ENCODE assay signal across 17 mouse cellular contexts in the genomic region with DNA sequence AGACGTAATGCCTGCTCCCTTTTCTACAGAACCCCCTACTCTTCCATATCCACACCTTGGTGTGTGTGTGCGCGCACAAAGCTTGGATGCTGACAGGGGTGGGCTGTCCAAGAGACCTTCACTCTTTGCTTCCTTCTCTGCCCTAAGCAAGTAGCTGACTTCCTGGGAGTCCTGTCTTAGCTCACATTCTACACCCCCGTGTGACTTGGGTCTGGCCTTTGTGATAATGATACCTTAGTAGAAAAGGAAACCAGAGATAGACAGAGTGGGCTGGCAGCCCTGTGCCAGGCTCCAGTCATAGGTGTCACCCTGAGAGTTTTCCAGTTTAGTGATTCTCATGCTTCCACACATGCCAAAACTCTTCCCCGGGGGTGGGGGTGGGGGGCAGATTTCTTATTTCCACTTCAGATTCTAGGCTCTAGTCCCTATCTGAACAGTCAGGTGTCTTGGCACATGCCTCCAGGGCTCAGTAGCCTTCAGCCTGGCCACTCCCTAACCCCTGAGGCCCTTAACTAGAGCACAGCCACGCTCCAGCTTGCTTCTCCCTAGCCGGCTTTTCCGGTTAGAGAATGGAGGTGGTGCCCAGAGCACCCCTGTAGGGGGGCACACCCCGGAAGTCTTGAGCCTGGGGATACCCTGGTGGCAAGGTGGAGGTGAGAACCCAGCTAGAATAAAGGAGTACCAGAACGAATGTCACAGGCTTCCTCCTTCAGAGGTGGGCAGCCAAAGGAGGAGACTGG. TPM values are rescaled to one million over a fixed set of nuclear protein-coding genes. Genes with fewer than 3 reads are reported as not detected.
DNase-seq lines count a peak whose midpoint lies in the region; ATAC-seq and TF ChIP-seq lines count a peak whose summit lies in the region.
"Had no signal": no experiment of that assay in that cellular context is flagged by ENCODE, and none has a peak within 500 bp of the region (broad histone marks: within the 10 kb centered on the region; RNA-seq: fewer than 3 reads in every experiment).

No protein-coding gene starts in this region.

- no peaks in the 10 kb centered on the region for H3K79me2 ChIP-seq in MEL (ENCODE audit: control insufficient read depth, insufficient read depth, low read length, poor library complexity)

- DNase-seq in MEL (ENCODE audit: low read depth, low spot score): peak; percentile 28
- DNase-seq in lung, postnatal 4 days: peak; percentile 42 to 70
- no peak for DNase-seq in ovary, postnatal 36 days (ENCODE audit: low spot score)
- DNase-seq in left cerebral cortex, adult 18-20 months (ENCODE audit: low spot score in 2 of 2): no peak
- no peak for DNase-seq in hindbrain, embryonic 10.5 days (ENCODE audit: low spot score)
- DNase-seq: B cell, adult 2 months; cerebellum, adult 11 months; gastrocnemius, postnatal 14 days; heart, postnatal 36 days; thymus, postnatal 25 days had no signal

- peak; percentile 36 to 54; a peak in 2 of 4 replicates for TF ChIP-seq EP300 in MEL (IDR thresholded peaks at IDR 0.05; ENCODE audit: low read depth in 1 of 2, low read length in 2 of 2)

- no peak for TF ChIP-seq RAD21 in MEL (IDR thresholded peaks at IDR 0.05; ENCODE audit: low read depth, low read length)

- H3K4me1 ChIP-seq in forebrain, embryonic 12.5 days: peaks cover 6% of the 10 kb centered on the region; the same call in 1 of the 2 replicates
- peaks cover 7% of the 10 kb centered on the region; the same call in 1 of the 2 replicates for H3K4me1 ChIP-seq in forebrain, embryonic 15.5 days
- H3K4me1 ChIP-seq in MEL (ENCODE audit: control insufficient read depth in 1 of 2, insufficient read depth in 2 of 2, low read length in 2 of 2): peaks cover 0 to 23% of the 10 kb centered on the region in 2 experiments; a peak in 3 of 4 replicates
- peaks cover 6% of the 10 kb centered on the region for H3K4me1 ChIP-seq in liver, embryonic 16.5 days (ENCODE audit: control insufficient read depth, low read depth, low read length)
- H3K4me1 ChIP-seq in hindbrain, embryonic 10.5 days (replicated peaks): peaks cover 7% of the 10 kb centered on the region

- no peak for TF ChIP-seq CTCF in MEL (IDR thresholded peaks at IDR 0.05 in 2 of 3, conservative IDR thresholded peaks at IDR 0.05 in 1 of 3; ENCODE audit: control insufficient read depth in 1 of 3, insufficient read depth in 1 of 3, low read depth in 2 of 3, low read length in 3 of 3, poor library complexity in 1 of 3, severe bottlenecking in 1 of 3)

- H3K9me3 ChIP-seq in forebrain, embryonic 12.5 days: no peaks in the 10 kb centered on the region
- H3K9me3 ChIP-seq in forebrain, embryonic 15.5 days: no peaks in the 10 kb centered on the region
- H3K9me3 ChIP-seq in MEL (replicated peaks; ENCODE audit: insufficient read depth, low read length): no peaks in the 10 kb centered on the region
- H3K9me3 ChIP-seq in liver, embryonic 16.5 days (replicated peaks; ENCODE audit: control insufficient read depth, low read length): no peaks in the 10 kb centered on the region
- no peaks in the 10 kb centered on the region for H3K9me3 ChIP-seq in hindbrain, embryonic 10.5 days
- H3K9me3 ChIP-seq: kidney, embryonic 15.5 days had no signal

- TF ChIP-seq POLR2A in MEL (IDR thresholded peaks at IDR 0.05; ENCODE audit: control insufficient read depth in 1 of 2, insufficient read depth in 1 of 2, low read depth in 1 of 2, low read length in 2 of 2, poor library complexity in 1 of 2): no peak

- ATAC-seq in forebrain, embryonic 12.5 days (ENCODE audit: low FRiP score): no peak
- ATAC-seq in forebrain, embryonic 15.5 days (replicated peaks): no peak
- peak; percentile 35; the same call in 1 of the 2 replicates for ATAC-seq in liver, embryonic 16.5 days (ENCODE audit: low read depth)

- peaks cover 35% of the 10 kb centered on the region for H3K27me3 ChIP-seq in forebrain, embryonic 12.5 days
- 0 out of 2 replicates have a peak, but pooled peaks cover 6% of the 10 kb centered on the region for H3K27me3 ChIP-seq in forebrain, embryonic 15.5 days
- H3K27me3 ChIP-seq in MEL (ENCODE audit: control insufficient read depth in 1 of 2, insufficient read depth in 2 of 2, low read length in 2 of 2): no peaks in the 10 kb centered on the region; a peak in 1 of 4 replicates
- peaks cover 22% of the 10 kb centered on the region for H3K27me3 ChIP-seq in liver, embryonic 16.5 days (ENCODE audit: control insufficient read depth, insufficient read depth, low read depth, low read length)
- H3K27me3 ChIP-seq in hindbrain, embryonic 10.5 days (ENCODE audit: insufficient read depth, poor library complexity, severe bottlenecking): peaks cover 62% of the 10 kb centered on the region

- no peak overlapping the region for H3K4me2 ChIP-seq in forebrain, embryonic 12.5 days
- no peak overlapping the region for H3K4me2 ChIP-seq in forebrain, embryonic 15.5 days (replicated peaks)
- no peak overlapping the region for H3K4me2 ChIP-seq in liver, embryonic 16.5 days (ENCODE audit: low read depth, low read length)
- H3K4me2 ChIP-seq: heart, embryonic 11.5 days; kidney, embryonic 15.5 days had no signal

- no peak overlapping the region for H3K27ac ChIP-seq in forebrain, embryonic 12.5 days
- no peak overlapping the region for H3K27ac ChIP-seq in forebrain, embryonic 15.5 days (replicated peaks)
- no peak overlapping the region for H3K27ac ChIP-seq in MEL (ENCODE audit: control insufficient read depth, low read depth, low read length)
- no peak overlapping the region for H3K27ac ChIP-seq in liver, embryonic 16.5 days (ENCODE audit: low read length)
- H3K27ac ChIP-seq in hindbrain, embryonic 10.5 days: no peak overlapping the region
- H3K27ac ChIP-seq: kidney, embryonic 15.5 days had no signal

- H3K36me3 ChIP-seq in forebrain, embryonic 12.5 days (replicated peaks): no peaks in the 10 kb centered on the region
- no peaks in the 10 kb centered on the region for H3K36me3 ChIP-seq in forebrain, embryonic 15.5 days
- H3K36me3 ChIP-seq in MEL (ENCODE audit: control insufficient read depth in 1 of 2, insufficient read depth in 2 of 2, low read length in 2 of 2): no peaks in the 10 kb centered on the region; a peak in 2 of 4 replicates
- H3K36me3 ChIP-seq in liver, embryonic 16.5 days (ENCODE audit: control insufficient read depth, insufficient read depth): no peaks in the 10 kb centered on the region
- H3K36me3 ChIP-seq in hindbrain, embryonic 10.5 days: no peaks in the 10 kb centered on the region
- H3K36me3 ChIP-seq: kidney, embryonic 15.5 days had no signal

- H3K9ac ChIP-seq in forebrain, embryonic 12.5 days: 0 out of 2 replicates have a peak overlapping the region, but pooled peaks have one; percentile 12
- no peak overlapping the region for H3K9ac ChIP-seq in forebrain, embryonic 15.5 days (replicated peaks)
- H3K9ac ChIP-seq in MEL (ENCODE audit: control insufficient read depth, low read depth, low read length, poor library complexity, severe bottlenecking): no peak overlapping the region
- no peak overlapping the region for H3K9ac ChIP-seq in liver, embryonic 16.5 days (ENCODE audit: low read depth, low read length)
- H3K9ac ChIP-seq: kidney, embryonic 15.5 days had no signal

- WGBS in forebrain, embryonic 12.5 days: 58% methylated on average over 10 of the region's 10 CpGs
- WGBS in forebrain, embryonic 15.5 days: 65% methylated on average over 10 of the region's 10 CpGs
- 46% methylated on average over 10 of the region's 10 CpGs for WGBS in liver, embryonic 16.5 days (ENCODE audit: insufficient replicate concordance)
- 66% methylated on average over 10 of the region's 10 CpGs for WGBS in hindbrain, embryonic 10.5 days

- no peak overlapping the region for H3K4me3 ChIP-seq in forebrain, embryonic 12.5 days (replicated peaks)
- no peak overlapping the region for H3K4me3 ChIP-seq in forebrain, embryonic 15.5 days
- H3K4me3 ChIP-seq in MEL (ENCODE audit: control insufficient read depth in 1 of 2, insufficient read depth in 1 of 2, low read depth in 2 of 2, low read length in 2 of 2): no peak overlapping the region
- H3K4me3 ChIP-seq in liver, embryonic 16.5 days (ENCODE audit: low read depth, low read length): no peak overlapping the region
- H3K4me3 ChIP-seq in hindbrain, embryonic 10.5 days: no peak overlapping the region
- H3K4me3 ChIP-seq: kidney, embryonic 15.5 days had no signal

RNA-seq across cellular contexts. Expression of gene Lrrc8e, which starts 4.2 kb away (rescaled TPM):
- polyA plus RNA-seq in forebrain, embryonic 12.5 days (2016; fragmentation: Nextera tagmentation; extraction: Ambion mirVana): 0.13 TPM in 2 replicates
- polyA plus RNA-seq in forebrain, embryonic 15.5 days (2015; fragmentation: Nextera tagmentation; extraction: Ambion mirVana): not detected in 2 replicates
- total RNA-seq in MEL (2012; rRNA removed): 0.35 and 0.49 TPM in 2 replicates
- under 1 TPM in 1 of 2 experiments, not detected in 1; 0.36 TPM for polyA plus RNA-seq in MEL (2012; ENCODE audit: insufficient read depth in 1 of 2, insufficient read length in 2 of 2, low read depth in 1 of 2, low replicate concordance in 2 of 2, missing spikeins in 1 of 2)
- polyA plus RNA-seq in liver, embryonic 16.5 days (2015; fragmentation: Nextera tagmentation; extraction: Ambion mirVana): 0.30 and 0.38 TPM in 2 replicates
- under 1 TPM in 1 of 2 experiments, not detected in 1; 0.33 TPM for total RNA-seq in left cerebral cortex, adult 18-20 months (2021)
- polyA plus RNA-seq in hindbrain, embryonic 10.5 days (2016; fragmentation: Nextera tagmentation; extraction: Ambion mirVana): 0.30 TPM in 1 of 2 replicates, not detected in the other
- total RNA-seq: layer of hippocampus, postnatal 10 days had no signal
- polyA plus RNA-seq: cortical plate, adult 2 months had no signal

RNA-seq across cellular contexts. Expression of gene Map2k7, which starts 7.8 kb away (rescaled TPM):
- polyA plus RNA-seq in forebrain, embryonic 12.5 days (2016; fragmentation: Nextera tagmentation; extraction: Ambion mirVana): 36.8 TPM in 2 replicates
- polyA plus RNA-seq in forebrain, embryonic 15.5 days (2015; fragmentation: Nextera tagmentation; extraction: Ambion mirVana): 26.3 and 27.5 TPM in 2 replicates
- total RNA-seq in MEL (2012; rRNA removed): 25.8 and 26.3 TPM in 2 replicates
- polyA plus RNA-seq in MEL (2012; ENCODE audit: insufficient read depth in 1 of 2, insufficient read length in 2 of 2, low read depth in 1 of 2, low replicate concordance in 2 of 2, missing spikeins in 1 of 2): 100 to 1,000 TPM in 1 of 2 experiments, not detected in 1; 115 TPM
- 8.6 and 9.5 TPM in 2 replicates for polyA plus RNA-seq in liver, embryonic 16.5 days (2015; fragmentation: Nextera tagmentation; extraction: Ambion mirVana)
- total RNA-seq in left cerebral cortex, adult 18-20 months (2021): 100 to 1,000 TPM in 1 of 2 experiments, 10 to 100 TPM in 1; 92.3 to 108 TPM
- 34.7 and 39.4 TPM in 2 replicates for polyA plus RNA-seq in hindbrain, embryonic 10.5 days (2016; fragmentation: Nextera tagmentation; extraction: Ambion mirVana)

RNA-seq across cellular contexts. Expression of gene Gm49320, which starts 7.9 kb away (rescaled TPM):
- 1.3 and 1.8 TPM in 2 replicates for polyA plus RNA-seq in forebrain, embryonic 12.5 days (2016; fragmentation: Nextera tagmentation; extraction: Ambion mirVana)
- 0.89 and 1.3 TPM in 2 replicates for polyA plus RNA-seq in forebrain, embryonic 15.5 days (2015; fragmentation: Nextera tagmentation; extraction: Ambion mirVana)
- not detected in 2 replicates for total RNA-seq in MEL (2012; rRNA removed)
- polyA plus RNA-seq in MEL (2012; ENCODE audit: insufficient read depth in 1 of 2, insufficient read length in 2 of 2, low read depth in 1 of 2, low replicate concordance in 2 of 2, missing spikeins in 1 of 2): 1 to 10 TPM in 1 of 2 experiments, not detected in 1; 2.0 TPM
- polyA plus RNA-seq in liver, embryonic 16.5 days (2015; fragmentation: Nextera tagmentation; extraction: Ambion mirVana): not detected in 2 replicates
- not detected for total RNA-seq in left cerebral cortex, adult 18-20 months (2021)
- 0.68 and 1.8 TPM in 2 replicates for polyA plus RNA-seq in hindbrain, embryonic 10.5 days (2016; fragmentation: Nextera tagmentation; extraction: Ambion mirVana)

RNA-seq across cellular contexts. Expression of gene Prr36, which starts 13.5 kb away (rescaled TPM):
- 39.9 and 45.0 TPM in 2 replicates for polyA plus RNA-seq in forebrain, embryonic 12.5 days (2016; fragmentation: Nextera tagmentation; extraction: Ambion mirVana)
- 40.5 and 52.5 TPM in 2 replicates for polyA plus RNA-seq in forebrain, embryonic 15.5 days (2015; fragmentation: Nextera tagmentation; extraction: Ambion mirVana)
- total RNA-seq in MEL (2012; rRNA removed): 0.03 and 0.08 TPM in 2 replicates
- under 1 TPM in 1 of 2 experiments, not detected in 1; 0.58 TPM for polyA plus RNA-seq in MEL (2012; ENCODE audit: insufficient read depth in 1 of 2, insufficient read length in 2 of 2, low read depth in 1 of 2, low replicate concordance in 2 of 2, missing spikeins in 1 of 2)
- 0.32 and 0.47 TPM in 2 replicates for polyA plus RNA-seq in liver, embryonic 16.5 days (2015; fragmentation: Nextera tagmentation; extraction: Ambion mirVana)
- 10 to 100 TPM; 32.7 to 41.9 TPM for total RNA-seq in left cerebral cortex, adult 18-20 months (2021)
- polyA plus RNA-seq in hindbrain, embryonic 10.5 days (2016; fragmentation: Nextera tagmentation; extraction: Ambion mirVana): 13.1 and 27.1 TPM in 2 replicates
- total RNA-seq: heart, postnatal 36 days had no signal

RNA-seq across cellular contexts. Expression of gene Tgfbr3l, which starts 17.2 kb away (rescaled TPM):
- polyA plus RNA-seq in forebrain, embryonic 12.5 days (2016; fragmentation: Nextera tagmentation; extraction: Ambion mirVana): 3.7 and 4.5 TPM in 2 replicates
- polyA plus RNA-seq in forebrain, embryonic 15.5 days (2015; fragmentation: Nextera tagmentation; extraction: Ambion mirVana): 3.1 and 3.4 TPM in 2 replicates
- 2.2 TPM in 2 replicates for total RNA-seq in MEL (2012; rRNA removed)
- polyA plus RNA-seq in MEL (2012; ENCODE audit: insufficient read depth in 1 of 2, insufficient read length in 2 of 2, low read depth in 1 of 2, low replicate concordance in 2 of 2, missing spikeins in 1 of 2): 10 to 100 TPM in 1 of 2 experiments, not detected in 1; 14.2 TPM
- polyA plus RNA-seq in liver, embryonic 16.5 days (2015; fragmentation: Nextera tagmentation; extraction: Ambion mirVana): 0.82 and 1.1 TPM in 2 replicates
- 1 to 10 TPM; 9.5 TPM for total RNA-seq in left cerebral cortex, adult 18-20 months (2021)
- 2.4 and 3.7 TPM in 2 replicates for polyA plus RNA-seq in hindbrain, embryonic 10.5 days (2016; fragmentation: Nextera tagmentation; extraction: Ambion mirVana)

Comparison
In these comparisons a context has a peak if more than half of its experiments do, and no peak if none do; other contexts are left out.
1. DNase-seq: peak in MEL (single experiment) and lung, postnatal 4 days (2 of 2); none in ovary, postnatal 36 days (single experiment), left cerebral cortex, adult 18-20 months (0 of 2) and hindbrain, embryonic 10.5 days (single experiment).